Mouse (Mus musculus) embryo, embryonic 11 days (tissue): ENCODE measurements around the gene Aqp9.
A peak's percentile ranks its signal among the peaks of the same experiment; 100 is the strongest.
"Not testable (repeated sequence)": the region's sequence is repeated elsewhere in the genome, so short reads cannot be mapped to it uniquely, and the experiment has no call there.

Experiments used
- DNase-seq: peaks from one replicate; pipeline ENCODE4 v3.0.0-alpha.2; 2015

Aqp9 gene

GRCm38 (mm10) chr9:71137267-71137945 lies 31.1 kb downstream of the Aqp9 start:
- no peak for DNase-seq

GRCm38 (mm10) chr9:71135073-71135472 lies 33.4 kb downstream of the Aqp9 start:
- no peak for DNase-seq

DNA sequence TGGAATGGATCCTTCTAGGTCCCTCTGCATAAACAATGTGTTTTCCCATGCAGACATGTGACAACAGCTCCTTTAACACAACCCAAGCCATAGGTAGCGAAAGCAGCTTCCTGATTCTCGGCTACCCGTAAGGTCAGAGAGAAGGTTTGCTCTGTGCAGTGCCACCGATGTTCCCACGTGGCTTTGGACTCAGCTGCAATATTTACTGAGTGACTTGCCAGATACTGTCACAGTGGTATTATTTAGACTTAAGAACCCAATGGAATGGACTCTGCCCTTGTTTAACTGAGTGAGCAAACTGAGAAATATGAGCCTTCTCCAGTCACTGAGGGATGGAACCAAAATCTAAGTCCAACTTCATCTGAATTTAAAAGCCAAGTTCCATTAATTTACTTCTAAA lies 35.3 kb downstream of the Aqp9 start:
- DNase-seq, result no peak

- DNase-seq, result no peak
Measured at GRCm38 (mm10) chr9:71131822-71132221, 36.7 kb downstream of the Aqp9 start.

GRCm38 (mm10) chr9:71128911-71129310 lies 39.6 kb downstream of the Aqp9 start:
- peak; percentile 78 for DNase-seq

- no peak for DNase-seq
Measured at GRCm38 (mm10) chr9:71126205-71126604, 42.3 kb downstream of the Aqp9 start.

DNA sequence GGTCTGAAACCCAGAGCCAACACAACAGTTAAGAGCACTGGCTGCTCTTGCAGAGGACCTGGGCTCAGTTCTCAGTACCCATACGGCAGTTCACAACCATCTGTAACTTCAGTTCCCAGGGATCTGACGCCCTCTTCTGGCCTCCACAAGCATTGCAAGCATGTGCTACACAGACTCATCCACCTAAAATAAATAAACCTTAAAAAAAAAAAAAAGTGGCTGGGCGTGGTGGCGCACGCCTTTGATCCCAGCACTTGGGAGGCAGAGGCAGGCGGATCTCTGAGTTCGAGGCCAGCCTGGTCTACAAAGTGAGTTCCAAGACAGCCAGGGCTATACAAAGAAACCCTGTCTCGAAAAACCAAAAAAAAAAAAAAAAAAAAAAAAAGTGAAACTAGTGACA lies 45.4 kb downstream of the Aqp9 start:
- DNase-seq, result not testable (repeated sequence)

GRCm38 (mm10) chr9:71120924-71121323 lies 47.6 kb downstream of the Aqp9 start:
- no peak for DNase-seq

GRCm38 (mm10) chr9:71113166-71113565 lies 55.3 kb downstream of the Aqp9 start:
- DNase-seq, result no peak

DNA sequence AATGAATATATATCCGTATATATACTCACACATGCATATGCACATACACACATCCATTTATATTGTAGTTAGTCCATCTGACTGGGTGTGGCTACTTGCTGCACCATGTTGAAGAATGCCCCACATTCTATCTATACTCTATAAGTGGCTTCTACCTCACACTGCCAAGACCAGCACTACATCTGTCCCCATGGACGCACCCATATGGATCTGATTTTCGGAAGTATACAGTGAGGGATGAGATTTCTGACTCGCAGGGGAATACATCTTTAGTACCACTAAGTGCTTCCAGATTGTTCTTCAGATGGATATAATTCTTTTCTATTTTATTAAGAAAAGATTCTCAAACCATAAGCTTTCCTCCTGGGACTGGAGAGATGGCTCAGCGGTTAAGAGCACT lies 65.0 kb downstream of the Aqp9 start:
- DNase-seq, result peak; percentile 21

DNA sequence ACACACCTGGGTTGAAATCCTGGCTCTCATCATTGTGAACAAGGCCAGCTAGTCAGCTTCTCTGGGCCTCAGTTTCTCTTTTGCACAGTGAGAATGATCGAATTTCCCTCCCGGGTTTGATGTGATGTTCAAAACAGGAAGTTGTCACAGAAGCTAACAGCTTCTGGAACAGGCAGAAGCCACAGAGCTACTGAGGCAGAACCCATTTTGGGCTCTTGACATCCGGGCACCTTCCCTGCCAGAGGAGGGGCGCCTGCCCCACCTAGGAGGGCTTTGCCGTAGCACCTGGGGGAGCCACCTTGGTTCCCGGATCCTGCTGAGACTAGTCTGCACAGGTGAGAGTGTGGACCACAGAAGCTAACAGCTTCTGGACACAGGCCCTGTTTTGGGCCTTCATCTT lies 74.4 kb downstream of the Aqp9 start:
- DNase-seq, result no peak

DNA sequence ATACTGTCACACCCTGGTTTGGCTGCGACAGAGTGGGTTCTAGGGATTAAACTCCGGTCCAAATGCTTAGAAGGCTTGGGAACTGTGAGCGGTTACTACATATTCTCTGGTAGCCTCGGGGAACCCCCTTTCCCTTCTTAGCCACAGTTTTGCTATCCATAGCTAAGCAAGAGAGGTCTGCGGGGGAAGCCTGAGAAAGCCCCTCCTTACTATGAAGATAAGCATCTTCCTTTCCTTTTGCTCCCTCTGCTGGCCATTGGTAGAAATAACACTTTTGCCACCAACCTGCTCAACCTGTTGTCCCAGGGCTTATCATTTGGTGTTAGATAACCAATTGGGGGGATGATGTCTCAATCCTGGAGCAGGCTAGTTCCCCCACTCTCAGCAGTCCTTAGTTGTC lies 76.4 kb downstream of the Aqp9 start:
- peak; percentile 76 for DNase-seq

DNA sequence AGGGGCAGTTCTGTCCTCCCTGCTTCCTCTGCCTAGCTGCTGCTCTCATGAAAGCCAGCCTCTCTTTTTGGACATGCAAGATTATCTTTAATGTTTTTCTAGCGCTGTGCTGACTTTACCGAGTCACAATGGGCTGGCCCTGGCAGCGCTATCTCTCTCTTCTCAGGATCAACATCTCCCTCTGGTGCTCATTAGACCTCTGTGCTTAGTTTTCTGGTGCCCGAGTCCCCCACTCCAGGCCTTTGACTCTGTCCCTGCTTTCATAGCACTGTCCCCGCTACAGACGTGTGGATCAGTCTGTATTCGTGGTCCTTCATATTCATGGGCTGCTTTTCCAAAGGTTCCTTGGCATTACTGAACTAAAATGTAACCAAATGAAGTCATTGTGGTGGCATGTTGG lies 89.3 kb downstream of the Aqp9 start:
- DNase-seq, result no peak

GRCm38 (mm10) chr9:71077251-71077825 lies 91.1 kb downstream of the Aqp9 start:
- no peak for DNase-seq

GRCm38 (mm10) chr9:71076201-71076648 lies 92.3 kb downstream of the Aqp9 start:
- no peak for DNase-seq

GRCm38 (mm10) chr9:71073831-71074230 lies 94.7 kb downstream of the Aqp9 start:
- DNase-seq, result peak; percentile 61

DNA sequence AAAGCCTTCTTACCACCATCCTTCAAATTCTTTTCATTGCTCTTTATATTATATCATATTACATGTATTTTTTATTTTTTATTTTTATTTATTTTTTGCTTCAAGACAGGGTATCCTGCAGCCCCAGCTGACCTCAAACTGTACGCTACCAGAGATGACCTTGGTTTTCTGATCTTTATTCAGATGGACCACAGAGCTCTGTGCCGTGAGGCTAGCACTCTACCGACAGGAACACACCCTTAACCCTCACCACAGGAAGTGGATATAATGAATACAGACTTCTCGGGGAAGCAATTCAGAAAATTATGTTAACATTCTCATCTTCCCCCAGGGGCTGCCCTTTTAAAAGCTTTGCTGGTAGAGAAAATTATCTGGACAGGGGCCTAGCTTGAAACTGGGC lies 95.4 kb downstream of the Aqp9 start:
- DNase-seq, result no peak

GRCm38 (mm10) chr9:71072502-71072901 lies 96.0 kb downstream of the Aqp9 start:
- no peak for DNase-seq

DNA sequence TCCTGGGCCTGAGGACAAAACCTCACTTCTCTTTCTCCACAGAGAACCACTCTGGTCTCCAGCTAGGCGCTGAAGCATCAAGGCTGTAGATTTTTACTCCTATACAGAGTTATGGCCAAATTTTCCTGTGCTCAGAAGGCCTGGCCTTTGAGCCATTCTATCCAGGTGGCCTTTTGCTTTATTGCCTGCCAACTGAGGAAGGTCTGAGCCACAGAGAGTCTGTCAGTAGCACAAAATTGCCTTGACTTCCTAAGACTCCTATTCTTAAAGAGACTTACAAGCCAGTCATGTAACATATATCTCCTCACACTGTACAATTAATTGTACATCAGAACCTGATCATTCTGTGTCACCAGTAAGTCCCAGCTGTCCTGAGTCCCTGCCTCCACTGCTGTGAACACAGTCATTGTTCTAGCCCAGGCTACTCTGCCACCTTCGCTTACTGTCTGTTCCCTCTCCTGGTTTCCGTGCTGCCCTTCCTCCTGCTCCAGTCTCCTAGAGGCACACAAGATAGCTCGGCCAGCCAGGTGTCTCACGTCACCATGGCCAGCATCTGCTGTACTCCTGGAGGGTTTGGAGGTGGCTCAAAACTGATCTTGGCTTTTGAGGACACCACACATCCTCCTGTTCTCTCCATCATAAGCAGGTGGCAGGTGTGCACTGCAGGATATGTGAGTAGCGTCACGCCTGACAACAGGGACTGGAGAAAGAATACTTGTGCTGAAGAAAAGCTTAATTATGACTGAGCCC lies 96.7 kb downstream of the Aqp9 start:
- no peak for DNase-seq

GRCm38 (mm10) chr9:71070628-71071027 lies 97.9 kb downstream of the Aqp9 start:
- no peak for DNase-seq

GRCm38 (mm10) chr9:71068866-71069390 lies 99.6 kb downstream of the Aqp9 start:
- DNase-seq, result no peak

- DNase-seq, result no peak
Measured at GRCm38 (mm10) chr9:71067156-71067555, 101.3 kb downstream of the Aqp9 start.

- DNase-seq, result no peak
Measured at GRCm38 (mm10) chr9:71066491-71066890, 102.0 kb downstream of the Aqp9 start.

GRCm38 (mm10) chr9:71065343-71065875 lies 103.1 kb downstream of the Aqp9 start:
- no peak for DNase-seq
